Mouse (Mus musculus) heart, adult 2 months (tissue): ENCODE data around the gene Arhgap28. TPM values are rescaled to one million over a fixed set of nuclear protein-coding genes. Genes with fewer than 3 reads are reported as not detected.
A peak's percentile ranks its signal among the peaks of the same experiment; 100 is the strongest.

Source experiments
- DNase-seq, 2 experiments: peaks; one replicate each; pipeline ENCODE4 v3.0.0; 2021
- H3K27ac ChIP-seq: fragments of 200-600 bp; 2 replicates; pipeline ENCODE4 v1.8.1; 2022
- H3K27me3 ChIP-seq: fragments of 200-500 bp; 2 replicates; pipeline ENCODE4 v1.6.1; 2012; ENCODE audit warnings: mild to moderate bottlenecking, low read length, inconsistent platforms, mixed read lengths; ENCODE audit not compliant: control insufficient read depth, insufficient read depth
- H3K36me3 ChIP-seq: fragments of 200-500 bp; 2 replicates; pipeline ENCODE4 v1.6.1; 2012; ENCODE audit warnings: low read length, inconsistent platforms; ENCODE audit not compliant: control insufficient read depth, insufficient read depth
- H3K4me1 ChIP-seq: fragments of 200-500 bp; 2 replicates; pipeline ENCODE4 v1.6.1; 2011; ENCODE audit warnings: low read length; ENCODE audit not compliant: control insufficient read depth, insufficient read depth
- H3K4me3 ChIP-seq: fragments of 200-600 bp; 2 replicates; pipeline ENCODE4 v1.8.1; 2022
- H3K79me2 ChIP-seq: fragments of 200-500 bp; replicated peaks from 2 replicates; pipeline ENCODE4 v1.6.1; 2012; ENCODE audit warnings: mild to moderate bottlenecking, inconsistent platforms, low read length, moderate library complexity, mixed read lengths; ENCODE audit not compliant: control insufficient read depth, insufficient read depth
- H3K9ac ChIP-seq: fragments of 200-500 bp; 2 replicates; pipeline ENCODE4 v1.6.1; 2012; ENCODE audit warnings: low read depth, mild to moderate bottlenecking, control low read depth, inconsistent platforms, low read length, mixed read lengths
- CTCF ChIP-seq: fragments of 200-600 bp; IDR thresholded peaks from 2 replicates; pipeline ENCODE4 v1.8.1; 2022; ENCODE audit warnings: antibody characterized with exemption, mild to moderate bottlenecking, moderate library complexity
- EP300 ChIP-seq: fragments of 200-500 bp; IDR thresholded peaks from 2 replicates; pipeline ENCODE4 v1.6.1; 2011; ENCODE audit warnings: low read depth, low read length, control low read depth; ENCODE audit not compliant: insufficient read depth
- POLR2A ChIP-seq: fragments of 200-500 bp; IDR thresholded peaks from 2 replicates; pipeline ENCODE4 v1.6.1; 2011; ENCODE audit warnings: mild to moderate bottlenecking, low read depth, low read length, control low read depth; ENCODE audit not compliant: insufficient read depth
- WGBS: fragments of 180-500 bp; shearing (Covaris S2); methylation state at CpG from one replicate; pipeline ENCODE4 v1.1.7; 2018; 5-methylcytosine and 5-hydroxymethylcytosine counted together
- intact Hi-C: fragments of 180-260 bp; cut with DNase I; formaldehyde crosslinking; loops from one replicate; pipeline ENCODE4 v1.15.1; 2025
- polyA plus RNA-seq: library from polyadenylated mRNA; depleted of rRNA; stranded (reverse); fragments of >200 nt; gene quantifications from 2 replicates; pipeline ENCODE4 v1.2.3, GENCODE M21; 2012
- total RNA-seq, 2 experiments: library from RNA; stranded (reverse); gene quantifications; 2 replicates each; pipeline ENCODE4 v1.2.3; 2021

The Arhgap28 gene
- total and polyA plus RNA-seq, 3 experiments: 1.6 to 2.5 (median 1.9) TPM

GRCm38 (mm10) chr17:67955876-67956690, 47.8 kb downstream of the Arhgap28 start:
- H3K27me3 ChIP-seq: no peaks in the 10 kb centered on the region
- TF ChIP-seq EP300: no peak
- H3K4me3 ChIP-seq: no peak overlapping the region
- peaks cover 11% of the 10 kb centered on the region for H3K4me1 ChIP-seq
- intact Hi-C loops: loop anchor here (5.0 kb wide), 1 partner anchor 46 kb away; the partner anchor contains the start of gene Arhgap28
- no peak overlapping the region; the same call in 1 of the 2 replicates for H3K9ac ChIP-seq
- DNase-seq: no peak
- no peak overlapping the region for H3K27ac ChIP-seq
- WGBS: 42% methylated on average over 10 of the region's 10 CpGs
- H3K79me2 ChIP-seq: no peaks in the 10 kb centered on the region
- peaks cover 3% of the 10 kb centered on the region; the same call in 1 of the 2 replicates for H3K36me3 ChIP-seq

GRCm38 (mm10) chr17:67954961-67955360, 49.0 kb downstream of the Arhgap28 start:
- no peak overlapping the region for H3K9ac ChIP-seq
- H3K36me3 ChIP-seq: peaks cover 3% of the 10 kb centered on the region; the same call in 1 of the 2 replicates
- no peak for DNase-seq
- intact Hi-C loops: loop anchor here (5.0 kb wide), 2 partner anchors 47 to 68 kb away; partner anchors contain the start of gene Arhgap28
- peaks cover 13% of the 10 kb centered on the region for H3K4me1 ChIP-seq
- no peak overlapping the region for H3K27ac ChIP-seq
- H3K79me2 ChIP-seq: no peaks in the 10 kb centered on the region
- H3K27me3 ChIP-seq: no peaks in the 10 kb centered on the region
- 70% methylated on average over 5 of the region's 5 CpGs for WGBS
- no peak overlapping the region for H3K4me3 ChIP-seq
- TF ChIP-seq CTCF (no peak), EP300 (no peak), POLR2A (no peak)

- TF ChIP-seq POLR2A (no peak), EP300 (no peak), CTCF (no peak)
- Histone ChIP-seq H3K9ac (peak overlapping the region; percentile 32), H3K4me1 (peaks cover 9% of the 10 kb centered on the region), H3K36me3 (peaks cover 3% of the 10 kb centered on the region; the same call in 1 of the 2 replicates), H3K4me3 (peak overlapping the region; percentile 32), H3K27ac (peak overlapping the region; percentile 80), H3K27me3 (no peaks in the 10 kb centered on the region), H3K79me2 (no peaks in the 10 kb centered on the region)
- WGBS: 27% methylated on average over 11 of the region's 11 CpGs
- intact Hi-C loops: loop anchor here (5.0 kb wide), 1 partner anchor 63 kb away; no protein-coding TSS in a partner anchor
- DNase-seq: peak in 1 of 2 experiments; percentile 50
Measured at GRCm38 (mm10) chr17:67950523-67951213, 53.3 kb downstream of the Arhgap28 start.

GRCm38 (mm10) chr17:67948601-67949000, 55.3 kb downstream of the Arhgap28 start:
- H3K27me3 ChIP-seq: no peaks in the 10 kb centered on the region
- no peak for TF ChIP-seq CTCF
- no peak for TF ChIP-seq POLR2A
- TF ChIP-seq EP300: no peak
- H3K36me3 ChIP-seq: peaks cover 3% of the 10 kb centered on the region; the same call in 1 of the 2 replicates
- no peak overlapping the region for H3K27ac ChIP-seq
- H3K4me1 ChIP-seq: peaks cover 11% of the 10 kb centered on the region
- 71% methylated on average over 5 of the region's 5 CpGs for WGBS
- H3K79me2 ChIP-seq: no peaks in the 10 kb centered on the region
- DNase-seq: no peak
- H3K9ac ChIP-seq: no peak overlapping the region
- intact Hi-C loops: no loop called here
- H3K4me3 ChIP-seq: no peak overlapping the region

GRCm38 (mm10) chr17:67945453-67945852, 58.5 kb downstream of the Arhgap28 start:
- WGBS: 44% methylated on average over 7 of the region's 7 CpGs
- no peak overlapping the region for H3K27ac ChIP-seq
- no peaks in the 10 kb centered on the region; the same call in 1 of the 2 replicates for H3K79me2 ChIP-seq
- H3K9ac ChIP-seq: no peak overlapping the region
- intact Hi-C loops: no loop called here
- no peak for TF ChIP-seq POLR2A
- no peak for TF ChIP-seq EP300
- TF ChIP-seq CTCF: no peak
- H3K4me3 ChIP-seq: no peak overlapping the region
- H3K4me1 ChIP-seq: peaks cover 4% of the 10 kb centered on the region
- no peaks in the 10 kb centered on the region for H3K27me3 ChIP-seq
- no peak for DNase-seq
- H3K36me3 ChIP-seq: peaks cover 3% of the 10 kb centered on the region; the same call in 1 of the 2 replicates
